Mouse (Mus musculus) bone marrow macrophage, adult 2 months (primary cell): Measurements from ENCODE around the gene Srgap3.

ENCODE experiments used
- CTCF ChIP-seq: IDR thresholded peaks from 2 replicates; pipeline ENCODE4 v1.5.1; 2012; ENCODE audit warnings: low read depth, mild to moderate bottlenecking, low read length, moderate library complexity
- POLR2A ChIP-seq: IDR thresholded peaks from 2 replicates; pipeline ENCODE4 v1.6.1; 2012; ENCODE audit warnings: mild to moderate bottlenecking, low read depth, low read length, borderline replicate concordance

DNA sequence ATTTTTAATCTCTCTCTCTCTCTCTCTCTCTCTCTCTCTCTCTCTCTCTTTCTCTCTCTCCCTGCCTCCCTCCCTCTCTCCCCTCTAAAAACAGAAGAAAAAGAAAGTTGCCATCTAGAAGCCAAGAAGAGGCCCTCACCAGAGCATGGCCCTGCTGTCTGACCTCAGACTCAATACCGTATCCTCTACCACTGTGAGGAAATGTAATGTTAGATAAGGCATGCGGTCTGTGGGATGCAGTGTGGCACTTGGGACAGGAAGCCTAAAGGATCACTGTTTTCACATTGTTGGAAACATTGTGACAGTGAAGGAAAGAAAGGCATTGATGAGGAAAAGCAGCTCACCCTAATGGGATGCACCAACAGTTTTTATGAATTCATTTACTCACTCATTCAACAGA, 8.7 kb upstream of the Srgap3 start:
- TF ChIP-seq POLR2A (no peak), CTCF (no peak)
